Mouse (Mus musculus) naive thymus-derived CD4-positive, alpha-beta T cell, adult 2 months (primary cell): Measurements from ENCODE around the gene Map2k1.

Source experiments
- DNase-seq: peaks from one replicate; pipeline ENCODE4 v3.0.0-alpha.2; 2011; ENCODE audit warnings: low read depth

Map2k1 gene

DNA sequence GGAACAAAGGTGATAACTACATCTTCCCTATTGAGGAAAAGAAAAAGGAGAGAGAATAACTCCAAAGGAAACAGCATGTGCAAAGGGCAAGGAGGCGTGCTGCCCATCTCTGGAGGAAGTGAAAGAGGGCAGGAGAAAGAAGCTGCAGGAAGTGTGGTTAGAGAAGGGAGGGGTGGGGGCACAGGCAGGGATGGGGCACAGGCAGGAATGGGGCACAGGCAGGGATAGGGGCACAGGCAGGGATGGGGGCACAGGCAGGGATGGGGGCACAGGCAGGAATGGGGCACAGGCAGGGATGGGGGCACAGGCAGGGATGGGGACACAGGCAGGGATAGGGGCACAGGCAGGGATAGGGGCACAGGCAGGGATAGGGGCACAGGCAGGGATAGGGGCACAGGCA is 4.1 kb downstream of the Map2k1 start:
- no peak for DNase-seq

GRCm38 (mm10) chr9:64242381-64242831 is 11.0 kb downstream of the Map2k1 start:
- no peak for DNase-seq

DNA sequence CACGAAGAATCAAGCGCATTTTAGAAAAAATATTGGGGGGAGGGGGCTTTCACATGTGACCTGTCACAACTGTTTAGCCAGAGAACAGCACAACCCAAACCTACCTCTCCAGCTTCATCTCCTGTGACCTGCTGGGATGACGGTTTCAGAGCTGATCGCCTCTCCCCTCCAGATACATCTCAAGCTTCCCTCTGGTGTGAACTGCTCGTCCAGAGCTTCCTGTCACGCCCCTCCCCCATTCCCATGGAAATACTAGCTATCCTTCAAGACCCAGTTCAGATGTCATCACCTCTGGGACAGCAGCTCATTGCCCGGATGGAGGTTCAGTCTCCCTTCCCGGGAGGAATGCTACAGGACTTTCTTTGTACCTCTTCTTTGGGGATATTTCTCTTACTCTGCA is 12.8 kb downstream of the Map2k1 start:
- DNase-seq = no peak

GRCm38 (mm10) chr9:64240116-64240515 is 13.3 kb downstream of the Map2k1 start:
- no peak for DNase-seq

DNA sequence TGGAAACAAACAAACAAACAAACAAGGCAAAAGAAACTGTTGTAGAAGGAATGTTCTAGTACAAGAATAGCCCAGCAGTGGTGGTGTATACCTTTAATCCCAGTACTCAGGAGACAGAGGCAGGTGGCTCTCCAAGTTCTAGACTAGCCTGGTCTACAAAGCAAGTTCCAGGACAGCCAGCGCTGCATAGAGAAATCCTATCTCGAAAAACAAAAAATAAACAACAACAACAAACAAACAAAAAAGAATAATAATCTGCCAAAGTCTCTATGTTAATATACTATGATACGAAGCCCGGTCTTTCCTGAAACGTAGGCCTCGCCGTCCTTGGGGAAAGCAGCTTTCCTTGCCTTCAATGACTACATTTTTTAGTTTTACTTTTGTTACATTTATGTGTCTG is 17.4 kb downstream of the Map2k1 start:
- no peak for DNase-seq

- no peak for DNase-seq
These were observed 18.5 kb downstream of the Map2k1 start, which contains the start of gene Uchl4 for GRCm38 (mm10) chr9:64234768-64235435. Uchl4 (plus strand) TSS chr9:64235201.

DNA sequence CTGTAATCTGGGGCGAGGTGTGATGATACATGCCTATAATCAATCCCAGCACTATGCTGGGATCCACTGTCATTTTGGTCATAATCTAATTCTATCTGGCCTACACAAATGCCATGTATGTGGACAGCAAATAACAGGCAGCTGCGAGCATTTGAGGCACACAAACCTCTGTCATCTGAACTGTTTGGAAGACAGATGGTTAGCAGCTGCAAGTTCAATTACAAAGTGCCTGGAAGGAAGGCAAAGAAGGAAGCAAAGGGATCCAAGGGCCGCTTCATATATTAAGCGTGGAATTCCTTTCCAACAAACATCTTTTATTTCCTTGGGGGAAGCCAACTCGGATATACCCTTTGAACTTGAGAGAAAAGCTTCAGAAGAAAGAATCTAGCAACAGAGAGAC is 19.8 kb downstream of the Map2k1 start:
- no peak for DNase-seq

DNA sequence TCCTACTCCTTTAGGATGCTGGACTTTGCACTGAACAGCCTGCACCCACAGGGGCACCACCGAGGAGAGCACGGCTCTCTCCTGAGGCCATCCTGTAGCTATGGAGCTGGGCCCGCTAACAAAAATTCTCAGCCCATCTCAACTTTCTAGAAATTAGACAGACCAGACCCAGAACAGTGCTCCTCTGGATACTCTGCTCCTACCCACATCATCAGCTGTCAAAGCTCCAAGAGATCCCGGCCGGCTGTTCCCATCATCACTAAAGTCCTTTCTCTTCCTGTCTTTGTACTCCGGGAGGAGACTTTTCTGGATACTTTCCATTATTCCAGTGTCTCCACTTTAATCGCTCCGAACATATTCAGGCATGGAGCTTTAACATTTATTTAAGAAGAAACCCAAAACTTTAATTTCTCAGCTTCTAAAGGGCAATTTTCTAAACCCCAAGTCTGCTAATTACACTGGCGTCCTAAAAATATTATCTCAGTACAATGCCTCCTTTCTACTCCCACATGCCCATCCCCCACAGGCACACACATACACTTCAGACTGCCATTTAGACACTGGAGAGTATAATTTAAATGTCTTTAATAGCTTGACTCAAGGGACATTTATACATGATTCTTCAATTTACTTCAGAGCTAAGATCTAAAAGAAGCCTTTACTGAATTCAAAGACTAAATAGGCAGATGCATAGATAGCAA is 21.0 kb downstream of the Map2k1 start:
- DNase-seq = no peak

GRCm38 (mm10) chr9:64231674-64232073 is 21.8 kb downstream of the Map2k1 start:
- DNase-seq = no peak

GRCm38 (mm10) chr9:64231171-64231570 is 22.3 kb downstream of the Map2k1 start:
- DNase-seq = no peak

DNA sequence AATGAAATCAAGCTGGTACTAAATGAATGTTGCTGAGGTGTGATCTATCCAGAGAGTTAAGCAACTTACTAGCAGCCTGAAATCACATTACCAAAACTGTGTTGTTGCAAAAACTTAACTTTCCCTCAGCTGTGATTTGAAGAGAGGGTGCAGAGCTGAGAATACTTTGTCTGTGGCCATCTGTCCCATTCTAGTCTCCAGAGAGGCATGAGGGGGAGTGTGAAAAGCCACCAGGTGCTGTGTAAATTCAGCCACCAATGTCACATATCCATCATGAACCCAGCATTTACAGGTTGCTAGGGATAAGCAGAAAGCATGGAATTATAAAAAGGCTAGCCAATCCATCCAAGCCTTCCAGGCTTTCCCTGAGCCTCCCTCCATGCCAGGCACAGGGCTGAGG is 24.5 kb downstream of the Map2k1 start:
- no peak for DNase-seq

DNA sequence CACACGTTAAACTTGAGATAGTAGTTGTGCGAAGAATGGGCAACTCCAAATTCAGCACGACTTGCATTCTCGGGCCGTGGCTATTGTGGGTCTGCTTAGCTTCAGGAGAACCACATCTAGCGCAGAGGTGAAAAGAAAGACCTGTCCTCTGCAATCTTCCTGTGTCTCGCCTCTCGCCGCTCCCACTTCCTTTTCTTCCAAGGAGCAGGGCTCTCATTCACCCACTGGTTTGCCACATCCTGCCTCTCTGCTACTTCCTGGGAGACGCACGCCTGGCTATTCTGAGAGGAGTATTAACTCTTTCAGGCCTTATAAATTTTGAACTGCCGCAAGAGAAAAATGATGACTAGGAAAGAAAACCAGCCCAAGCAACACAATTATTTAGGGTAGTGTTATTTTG is 25.7 kb downstream of the Map2k1 start:
- peak; percentile 44 for DNase-seq

GRCm38 (mm10) chr9:64225805-64226204 is 27.6 kb downstream of the Map2k1 start:
- DNase-seq = no peak

GRCm38 (mm10) chr9:64222098-64222497 is 31.3 kb downstream of the Map2k1 start:
- DNase-seq = no peak

GRCm38 (mm10) chr9:64221480-64221879 is 32.0 kb downstream of the Map2k1 start:
- no peak for DNase-seq

DNA sequence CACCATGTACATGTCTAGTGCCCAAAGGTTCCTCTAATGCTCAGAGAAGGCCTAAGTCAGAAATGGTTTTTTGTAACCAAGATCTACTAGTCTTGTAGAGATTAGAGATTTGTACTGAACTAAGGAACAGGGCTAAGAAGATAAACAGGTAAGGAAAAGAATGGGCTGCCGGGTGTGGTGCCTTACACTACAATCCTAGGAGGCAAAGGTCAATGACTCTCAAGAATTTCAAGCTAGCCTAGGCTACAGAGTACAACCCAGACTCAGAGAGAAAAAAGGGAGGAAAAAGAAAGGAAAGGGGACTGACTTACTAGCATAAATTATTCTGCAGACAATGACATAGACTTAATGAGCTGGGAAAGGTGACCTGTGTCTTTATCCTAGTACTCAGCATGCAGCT is 32.8 kb downstream of the Map2k1 start:
- no peak for DNase-seq

- no peak for DNase-seq
These were observed 33.5 kb downstream of the Map2k1 start for GRCm38 (mm10) chr9:64219772-64220420.

DNA sequence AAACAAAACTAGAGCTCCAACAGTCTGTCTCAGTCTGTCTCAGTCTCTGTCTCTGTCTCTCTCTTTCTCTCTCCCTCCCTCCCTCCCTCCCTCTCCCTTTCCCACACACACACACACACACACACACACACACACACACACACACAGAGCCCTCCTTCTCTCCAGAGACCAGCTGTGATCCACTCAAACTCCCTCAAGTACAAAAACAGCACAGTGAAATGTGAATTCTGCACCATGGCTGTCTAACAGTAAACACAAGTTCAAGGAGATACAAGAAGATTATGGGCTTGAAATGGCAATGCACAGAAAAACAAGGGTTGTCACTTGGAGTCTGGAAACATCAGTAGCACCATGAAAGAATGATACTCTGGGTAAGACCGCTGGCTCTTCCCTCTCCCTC is 34.1 kb downstream of the Map2k1 start:
- DNase-seq = no peak

DNA sequence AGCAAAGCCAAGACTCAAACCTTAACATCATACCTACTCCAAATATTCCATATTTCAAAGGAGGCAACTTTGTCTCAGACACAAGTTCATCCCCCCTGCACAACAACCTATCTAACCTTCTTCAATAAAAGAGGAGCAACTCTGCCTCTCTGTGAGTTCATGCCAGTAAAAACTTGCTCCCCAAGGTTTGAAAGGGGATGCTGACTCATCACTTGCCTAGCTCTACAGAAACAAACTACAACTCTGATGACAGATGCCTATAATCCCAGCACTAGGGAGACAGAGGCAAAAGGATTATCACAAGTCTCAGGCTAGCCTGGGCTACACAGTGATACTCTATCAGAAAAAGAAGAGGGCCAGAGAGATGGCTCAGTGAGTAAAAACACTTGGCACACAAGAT is 35.5 kb downstream of the Map2k1 start:
- DNase-seq = no peak

GRCm38 (mm10) chr9:64216641-64217040 is 36.8 kb downstream of the Map2k1 start:
- DNase-seq = no peak

- DNase-seq = no peak
These were observed 37.3 kb downstream of the Map2k1 start for GRCm38 (mm10) chr9:64216090-64216489.

DNA sequence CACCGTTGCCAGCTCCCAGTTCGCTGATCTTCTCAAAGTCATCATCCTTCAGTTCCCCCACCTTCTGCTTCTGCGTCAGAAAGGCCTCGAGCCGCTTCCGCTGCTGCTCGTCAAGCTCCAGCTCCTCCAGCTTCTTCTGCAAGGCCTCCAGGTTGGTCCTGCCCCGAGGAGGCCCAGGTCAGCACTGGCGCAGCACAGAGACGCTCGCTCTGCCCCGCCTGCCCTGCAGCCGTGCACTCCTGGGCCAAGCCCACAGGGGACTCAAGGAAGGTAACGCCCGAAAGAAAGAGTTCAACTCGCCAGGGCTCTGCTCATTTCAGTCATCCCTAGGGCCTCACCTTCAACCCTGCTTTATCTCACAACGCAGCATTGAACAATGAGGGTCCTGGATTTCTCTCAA is 39.0 kb downstream of the Map2k1 start:
- no peak for DNase-seq

GRCm38 (mm10) chr9:64207509-64208084 is 45.8 kb downstream of the Map2k1 start:
- DNase-seq = no peak
